12 mouse cellular contexts compared by ENCODE assay signal in genomic region chr1:88847333-88848091, GRCm38 (mm10).
A peak's percentile ranks its signal among the peaks of the same experiment; 100 is the strongest.
DNase-seq lines count a peak whose midpoint lies in the region; ATAC-seq and TF ChIP-seq lines count a peak whose summit lies in the region.
"Had no signal": no experiment of that assay in that cellular context is flagged by ENCODE, and none has a peak within 500 bp of the region (broad histone marks: within the 10 kb centered on the region; RNA-seq: fewer than 3 reads in every experiment).

No protein-coding gene starts in this region.

- no peak for TF ChIP-seq CTCF in intestine, postnatal 0 days (IDR thresholded peaks at IDR 0.05; ENCODE audit: low read depth)

- peak overlapping the region; percentile 65 for H3K27ac ChIP-seq in forebrain, embryonic 15.5 days (replicated peaks)
- H3K27ac ChIP-seq in limb, embryonic 15.5 days, result no peak overlapping the region
- H3K27ac ChIP-seq in intestine, postnatal 0 days (ENCODE audit: low read depth, low read length), result no peak overlapping the region
- H3K27ac ChIP-seq: heart, embryonic 13.5 days had no signal

- intact Hi-C loops in left cerebral cortex, postnatal 4 days (cut with DNase I), result no loop called here
- intact Hi-C loops in left cerebral cortex, postnatal 10 days (cut with DNase I), result no loop called here

- ATAC-seq in forebrain, embryonic 15.5 days (replicated peaks), result peak; percentile 73
- no peak for ATAC-seq in limb, embryonic 15.5 days (ENCODE audit: insufficient number of reproducible peaks, low FRiP score, low TSS enrichment, low read depth)
- no peak for ATAC-seq in intestine, postnatal 0 days

- peaks cover 16% of the 10 kb centered on the region for H3K4me1 ChIP-seq in forebrain, embryonic 15.5 days
- H3K4me1 ChIP-seq in limb, embryonic 15.5 days, result peaks cover 6% of the 10 kb centered on the region
- no peaks in the 10 kb centered on the region for H3K4me1 ChIP-seq in intestine, postnatal 0 days (replicated peaks; ENCODE audit: control insufficient read depth, insufficient read depth, low read length)
- H3K4me1 ChIP-seq: heart, embryonic 13.5 days had no signal

- H3K4me2 ChIP-seq in forebrain, embryonic 15.5 days (replicated peaks), result peak overlapping the region; percentile 11; the same call in 1 of the 2 replicates
- H3K4me2 ChIP-seq in limb, embryonic 15.5 days, result 0 out of 2 replicates have a peak overlapping the region, but pooled peaks have one; percentile 7
- no peak overlapping the region for H3K4me2 ChIP-seq in intestine, postnatal 0 days (replicated peaks; ENCODE audit: low read depth)
- H3K4me2 ChIP-seq: heart, embryonic 13.5 days had no signal

- WGBS in forebrain, embryonic 15.5 days, result 12% methylated on average over 16 of the region's 16 CpGs
- WGBS in limb, embryonic 15.5 days, result 27% methylated on average over 16 of the region's 16 CpGs
- WGBS in intestine, postnatal 0 days, result 71% methylated on average over 16 of the region's 16 CpGs

- H3K4me3 ChIP-seq in forebrain, embryonic 15.5 days, result no peak overlapping the region
- H3K4me3 ChIP-seq in limb, embryonic 15.5 days, result no peak overlapping the region
- no peak overlapping the region for H3K4me3 ChIP-seq in intestine, postnatal 0 days (ENCODE audit: low read depth, low read length)
- H3K4me3 ChIP-seq: heart, embryonic 13.5 days had no signal

- H3K9me3 ChIP-seq in forebrain, embryonic 15.5 days, result no peaks in the 10 kb centered on the region
- no peaks in the 10 kb centered on the region for H3K9me3 ChIP-seq in limb, embryonic 15.5 days
- no peaks in the 10 kb centered on the region for H3K9me3 ChIP-seq in intestine, postnatal 0 days (ENCODE audit: control insufficient read depth)

- peak; percentile 30 for DNase-seq in left cerebral cortex, postnatal 4 days
- no peak for DNase-seq in left cerebral cortex, postnatal 10 days (ENCODE audit: extremely low spot score in 1 of 2, low spot score in 2 of 2)
- peak; percentile 95 for DNase-seq in retina, postnatal 1 day
- DNase-seq in left cerebral cortex, adult 11 months (ENCODE audit: low spot score), result no peak
- DNase-seq in spleen, postnatal 10 days (ENCODE audit: low spot score in 2 of 2), result no peak
- DNase-seq: layer of hippocampus, adult 9-11 months; lung, adult 2 months; thymus, adult 2 months had no signal

- no peak overlapping the region; the same call in 1 of the 2 replicates for H3K9ac ChIP-seq in forebrain, embryonic 15.5 days (replicated peaks)
- H3K9ac ChIP-seq in limb, embryonic 15.5 days, result no peak overlapping the region
- H3K9ac ChIP-seq in intestine, postnatal 0 days (ENCODE audit: low read depth, low read length), result no peak overlapping the region
- H3K9ac ChIP-seq: heart, embryonic 13.5 days had no signal

- no peaks in the 10 kb centered on the region for H3K27me3 ChIP-seq in forebrain, embryonic 15.5 days
- H3K27me3 ChIP-seq in limb, embryonic 15.5 days, result no peaks in the 10 kb centered on the region
- H3K27me3 ChIP-seq in intestine, postnatal 0 days (replicated peaks; ENCODE audit: control insufficient read depth, insufficient read depth, low read length), result no peaks in the 10 kb centered on the region
- H3K27me3 ChIP-seq: heart, embryonic 13.5 days had no signal

- no peaks in the 10 kb centered on the region for H3K36me3 ChIP-seq in forebrain, embryonic 15.5 days
- H3K36me3 ChIP-seq in limb, embryonic 15.5 days, result no peaks in the 10 kb centered on the region
- H3K36me3 ChIP-seq in intestine, postnatal 0 days (ENCODE audit: control insufficient read depth, insufficient read depth), result no peaks in the 10 kb centered on the region
- H3K36me3 ChIP-seq: heart, embryonic 13.5 days had no signal

Comparison
In these comparisons a context has a peak if more than half of its experiments do, and no peak if none do; other contexts are left out.
1. DNase-seq: peak in left cerebral cortex, postnatal 4 days (single experiment) and retina, postnatal 1 day (single experiment); none in left cerebral cortex, postnatal 10 days (0 of 2), left cerebral cortex, adult 11 months (single experiment) and spleen, postnatal 10 days (0 of 2).